Mouse (Mus musculus) cerebellum, postnatal 25 days (tissue): ENCODE results near the gene Col16a1.
A peak's percentile ranks its signal among the peaks of the same experiment; 100 is the strongest.

Experiments
- DNase-seq, 2 experiments: peaks; one replicate each; pipeline ENCODE4 v3.0.0; 2021; ENCODE audit warnings: mixed read lengths in 2 of 2

Gene Col16a1

GRCm38 (mm10) chr4:130048203-130048479 is 501 bp downstream of the Col16a1 start:
- DNase-seq, result no peak

GRCm38 (mm10) chr4:130050056-130050824 is 2.6 kb downstream of the Col16a1 start:
- peak in 1 of 2 experiments; percentile 29 for DNase-seq

GRCm38 (mm10) chr4:130052283-130052682 is 4.6 kb downstream of the Col16a1 start:
- DNase-seq, result no peak

- peak in 1 of 2 experiments; percentile 58 for DNase-seq
Measured at GRCm38 (mm10) chr4:130053111-130053510, 5.5 kb downstream of the Col16a1 start.

- DNase-seq, result no peak
Measured at GRCm38 (mm10) chr4:130054727-130055126, 7.1 kb downstream of the Col16a1 start.

- no peak for DNase-seq
Measured at GRCm38 (mm10) chr4:130055160-130056010, 7.7 kb downstream of the Col16a1 start.

GRCm38 (mm10) chr4:130056011-130056322 is 8.3 kb downstream of the Col16a1 start:
- DNase-seq, result no peak

GRCm38 (mm10) chr4:130056471-130056870 is 8.8 kb downstream of the Col16a1 start:
- no peak for DNase-seq

- no peak for DNase-seq
Measured at GRCm38 (mm10) chr4:130060937-130061336, 13.3 kb downstream of the Col16a1 start.

GRCm38 (mm10) chr4:130063191-130063590 is 15.6 kb downstream of the Col16a1 start:
- peak; percentile 29 to 53 for DNase-seq

- DNase-seq, result peak; percentile 48 to 66
Measured at GRCm38 (mm10) chr4:130066816-130067215, 19.2 kb downstream of the Col16a1 start.

GRCm38 (mm10) chr4:130070523-130070922 is 22.9 kb downstream of the Col16a1 start:
- no peak for DNase-seq

GRCm38 (mm10) chr4:130071758-130072157 is 24.1 kb downstream of the Col16a1 start:
- DNase-seq, result no peak

- DNase-seq, result no peak
Measured at GRCm38 (mm10) chr4:130073367-130073766, 25.7 kb downstream of the Col16a1 start.

GRCm38 (mm10) chr4:130074761-130075515 is 27.3 kb downstream of the Col16a1 start:
- DNase-seq, result peak; percentile 62 to 71

GRCm38 (mm10) chr4:130076856-130077255 is 29.2 kb downstream of the Col16a1 start:
- peak; percentile 84 to 86 for DNase-seq

GRCm38 (mm10) chr4:130078816-130079485 is 31.3 kb downstream of the Col16a1 start:
- peak; percentile 94 to 96 for DNase-seq

- peak in 1 of 2 experiments; percentile 67 for DNase-seq
Measured at GRCm38 (mm10) chr4:130079521-130079920, 31.9 kb downstream of the Col16a1 start.

- peak; percentile 88 to 92 for DNase-seq
Measured at GRCm38 (mm10) chr4:130081345-130082190, 33.9 kb downstream of the Col16a1 start.

GRCm38 (mm10) chr4:130082211-130082610 is 34.6 kb downstream of the Col16a1 start:
- DNase-seq, result peak in 1 of 2 experiments; percentile 62

- DNase-seq, result peak; percentile 60 to 69
Measured at GRCm38 (mm10) chr4:130084331-130084945, 36.8 kb downstream of the Col16a1 start.
